Mouse (Mus musculus) spleen, adult 2 months (tissue): Measurements from ENCODE around the gene Pnmt. TPM values are rescaled to one million over a fixed set of nuclear protein-coding genes. Genes with fewer than 3 reads are reported as not detected.
A peak's percentile ranks its signal among the peaks of the same experiment; 100 is the strongest.

Experiments used
- DNase-seq, 2 experiments: peaks; one replicate each; pipeline versions ENCODE4 v3.0.0 to v3.0.0-alpha.2; 2012 to 2021; ENCODE audit warnings: low spot score in 2 of 2, low read depth in 1 of 2
- H3K27ac ChIP-seq: fragments of 200-500 bp; 2 replicates; pipeline ENCODE4 v1.5.1; 2012; ENCODE audit warnings: low read length, inconsistent platforms; ENCODE audit not compliant: insufficient read depth
- H3K27me3 ChIP-seq: fragments of 200-500 bp; 2 replicates; pipeline ENCODE4 v1.6.1; 2012; ENCODE audit warnings: mild to moderate bottlenecking, moderate library complexity, low read length, inconsistent platforms; ENCODE audit not compliant: control insufficient read depth, insufficient read depth
- H3K36me3 ChIP-seq: fragments of 200-500 bp; 2 replicates; pipeline ENCODE4 v1.6.1; 2012; ENCODE audit warnings: mild to moderate bottlenecking, low read length, inconsistent platforms; ENCODE audit not compliant: control insufficient read depth, insufficient read depth
- H3K4me1 ChIP-seq: fragments of 200-500 bp; 2 replicates; pipeline ENCODE4 v1.6.1; 2011; ENCODE audit warnings: inconsistent platforms; ENCODE audit not compliant: control insufficient read depth, insufficient read depth, insufficient read length
- H3K4me3 ChIP-seq: fragments of 200-500 bp; 2 replicates; pipeline ENCODE4 v1.5.1; 2011; ENCODE audit warnings: mild to moderate bottlenecking, inconsistent platforms; ENCODE audit not compliant: insufficient read depth, insufficient read length; ENCODE audit errors: extremely low read depth
- CTCF ChIP-seq: fragments of 200-500 bp; IDR thresholded peaks from 2 replicates; pipeline ENCODE4 v1.5.1; 2011; ENCODE audit warnings: mild to moderate bottlenecking, inconsistent platforms; ENCODE audit not compliant: insufficient read depth, insufficient read length, insufficient replicate concordance; ENCODE audit errors: extremely low read depth
- POLR2A ChIP-seq: fragments of 200-500 bp; IDR thresholded peaks from 2 replicates; pipeline ENCODE4 v1.6.1; 2011; ENCODE audit warnings: low read depth, low read length, inconsistent platforms
- WGBS: fragments of 180-500 bp; shearing (Covaris S2); methylation state at CpG from one replicate; pipeline ENCODE4 v1.1.7; 2018; 5-methylcytosine and 5-hydroxymethylcytosine counted together
- polyA plus RNA-seq: library from polyadenylated mRNA; depleted of rRNA; stranded (reverse); fragments of >200 nt; gene quantifications from 2 replicates; pipeline ENCODE4 v1.2.3, GENCODE M21; 2012

Pnmt gene
- polyA plus RNA-seq, 1 experiment, result not detected

DNA sequence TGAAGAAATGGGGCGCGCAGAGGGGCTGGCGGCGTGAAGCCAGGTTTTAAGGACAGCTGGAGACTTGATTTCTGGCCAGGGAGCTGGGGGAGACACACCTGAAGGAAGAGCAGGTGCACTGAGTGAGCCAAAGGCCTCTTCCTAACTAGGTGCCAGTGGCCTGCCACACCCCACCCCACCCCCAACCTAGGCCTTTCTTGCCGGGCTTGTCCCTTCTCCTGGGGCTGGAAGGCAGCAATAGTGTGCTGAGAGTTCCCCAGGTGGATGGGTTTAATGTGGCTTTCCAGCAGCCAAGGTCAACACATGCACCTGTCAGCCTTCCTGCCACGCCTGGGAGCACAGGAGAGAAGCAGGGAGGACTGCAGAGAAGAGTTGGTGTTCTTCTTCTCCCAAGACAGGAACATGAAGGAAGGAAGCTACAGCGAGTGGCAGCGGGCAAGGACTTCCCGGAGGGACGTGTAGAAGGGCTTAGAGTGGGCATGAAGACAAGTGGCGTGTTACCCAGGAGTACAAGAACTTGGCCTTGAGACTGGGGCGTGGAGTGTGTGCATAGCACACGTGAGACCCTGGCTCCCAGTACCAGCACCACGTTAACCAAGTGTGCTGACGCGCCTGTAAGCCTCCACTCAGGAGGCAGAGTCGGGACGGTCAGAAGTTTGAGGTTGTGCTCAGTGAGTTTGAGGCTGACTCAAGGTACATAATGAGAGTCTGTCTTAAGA is 33.8 kb upstream of the Pnmt start:
- 79% methylated on average over 18 of the region's 18 CpGs for WGBS
- peaks cover 8% of the 10 kb centered on the region for H3K4me1 ChIP-seq

DNA sequence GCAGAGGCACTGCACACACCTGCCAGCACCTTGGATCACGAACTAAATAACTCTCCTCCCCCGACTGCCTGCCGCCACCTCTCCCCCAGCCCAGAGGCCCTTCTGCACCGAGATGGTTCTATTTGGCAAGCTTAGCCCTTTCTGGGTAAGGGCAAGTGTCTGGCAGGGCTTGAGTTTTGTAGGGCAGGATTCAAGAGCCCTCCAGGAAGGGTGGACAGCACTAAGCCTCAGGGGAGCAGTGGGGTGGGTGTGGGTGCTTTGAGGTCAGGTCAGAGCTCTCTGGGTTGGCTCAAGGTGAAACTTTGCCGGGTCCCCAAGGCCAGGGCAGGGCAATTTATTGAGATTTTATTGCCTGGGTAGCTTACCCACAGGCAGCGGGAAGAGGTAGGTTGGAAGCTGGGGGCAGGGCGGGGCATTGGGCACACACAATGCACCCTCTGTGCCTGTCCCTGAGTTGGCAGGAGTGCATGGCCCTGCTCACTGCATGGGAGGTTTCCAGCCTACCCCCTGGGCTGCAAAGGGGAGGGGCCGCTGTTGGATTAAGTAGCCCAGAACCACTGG is 32.5 kb upstream of the Pnmt start:
- H3K4me3 ChIP-seq, result no peak overlapping the region
- no peak overlapping the region for H3K27ac ChIP-seq
- TF ChIP-seq CTCF (no peak), POLR2A (no peak)
- peaks cover 8% of the 10 kb centered on the region for H3K27me3 ChIP-seq
- no peak for DNase-seq
- WGBS, result 68% methylated on average over 8 of the region's 8 CpGs
- peaks cover 5% of the 10 kb centered on the region for H3K4me1 ChIP-seq
- H3K36me3 ChIP-seq, result no peaks in the 10 kb centered on the region

More for the DNA sequence above, 33.8 kb upstream of the Pnmt start:
- H3K27ac ChIP-seq, result no peak overlapping the region
- H3K4me3 ChIP-seq, result no peak overlapping the region
- peaks cover 17% of the 10 kb centered on the region for H3K27me3 ChIP-seq
- DNase-seq, result no peak
- H3K36me3 ChIP-seq, result no peaks in the 10 kb centered on the region
- TF ChIP-seq CTCF (no peak), POLR2A (no peak)

DNA sequence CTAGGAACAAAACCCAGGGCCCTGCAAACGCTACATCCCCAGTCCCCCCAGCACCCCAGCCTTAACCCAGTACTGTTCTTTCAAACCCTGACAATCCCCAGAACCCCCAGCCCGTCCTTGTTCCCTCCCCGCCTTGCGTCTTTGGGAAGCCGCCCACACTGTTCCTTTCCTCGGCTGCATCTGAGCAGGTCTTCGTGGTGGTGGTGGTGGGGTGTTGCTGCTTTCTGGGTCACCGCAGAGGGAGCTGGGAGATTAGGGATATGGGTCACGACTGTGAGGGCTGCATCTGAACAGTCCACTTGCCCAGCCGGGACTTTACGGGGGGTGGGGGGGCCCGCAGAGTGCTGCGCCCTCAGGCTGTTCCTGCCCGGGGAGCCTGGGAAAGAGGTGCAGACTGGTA is 31.8 kb upstream of the Pnmt start:
- WGBS, result 87% methylated on average over 14 of the region's 14 CpGs
- TF ChIP-seq POLR2A, result no peak
- TF ChIP-seq CTCF, result no peak
- DNase-seq, result no peak
- Histone ChIP-seq H3K4me1 (peaks cover 2% of the 10 kb centered on the region; the same call in 1 of the 2 replicates), H3K27ac (no peak overlapping the region), H3K36me3 (no peaks in the 10 kb centered on the region), H3K27me3 (peaks cover under 1% of the 10 kb centered on the region; the same call in 1 of the 2 replicates), H3K4me3 (no peak overlapping the region)

DNA sequence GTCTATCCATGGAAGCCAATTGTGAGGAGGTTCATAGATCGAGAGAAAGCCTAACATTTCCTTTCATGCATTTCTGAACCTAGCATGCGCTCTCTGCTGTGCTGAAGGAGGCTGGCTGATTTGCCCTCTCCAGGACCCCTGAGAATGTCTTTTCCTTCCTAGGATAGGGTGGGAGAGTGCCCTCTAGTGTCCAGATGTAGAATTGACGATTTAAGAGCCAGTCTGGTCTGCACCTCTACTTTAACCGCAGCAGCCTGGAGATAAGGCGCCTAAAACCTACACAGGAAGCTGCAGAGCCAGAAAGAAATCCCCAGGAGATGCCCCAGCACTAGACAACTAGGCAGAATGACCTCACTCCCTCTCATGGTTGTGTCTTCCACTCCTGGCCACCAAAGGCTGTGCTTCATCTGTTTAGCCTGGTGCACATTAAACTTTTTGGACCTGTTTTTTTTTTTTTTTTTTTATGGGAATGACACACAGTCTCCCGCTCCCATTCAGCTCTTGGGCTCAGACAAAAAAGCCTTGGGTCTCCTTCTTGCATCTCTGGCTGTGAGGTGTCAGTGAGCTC is 30.4 kb upstream of the Pnmt start:
- no peak overlapping the region for H3K4me3 ChIP-seq
- peak in 1 of 2 experiments; percentile 42 for DNase-seq
- 8% methylated on average over 6 of the region's 6 CpGs for WGBS
- TF ChIP-seq CTCF, result peak; percentile 27; the same call in 1 of the 2 replicates
- no peak for TF ChIP-seq POLR2A
- H3K27ac ChIP-seq, result no peak overlapping the region
- H3K36me3 ChIP-seq, result no peaks in the 10 kb centered on the region
- H3K27me3 ChIP-seq, result no peaks in the 10 kb centered on the region
- peaks cover 4% of the 10 kb centered on the region; the same call in 1 of the 2 replicates for H3K4me1 ChIP-seq

DNA sequence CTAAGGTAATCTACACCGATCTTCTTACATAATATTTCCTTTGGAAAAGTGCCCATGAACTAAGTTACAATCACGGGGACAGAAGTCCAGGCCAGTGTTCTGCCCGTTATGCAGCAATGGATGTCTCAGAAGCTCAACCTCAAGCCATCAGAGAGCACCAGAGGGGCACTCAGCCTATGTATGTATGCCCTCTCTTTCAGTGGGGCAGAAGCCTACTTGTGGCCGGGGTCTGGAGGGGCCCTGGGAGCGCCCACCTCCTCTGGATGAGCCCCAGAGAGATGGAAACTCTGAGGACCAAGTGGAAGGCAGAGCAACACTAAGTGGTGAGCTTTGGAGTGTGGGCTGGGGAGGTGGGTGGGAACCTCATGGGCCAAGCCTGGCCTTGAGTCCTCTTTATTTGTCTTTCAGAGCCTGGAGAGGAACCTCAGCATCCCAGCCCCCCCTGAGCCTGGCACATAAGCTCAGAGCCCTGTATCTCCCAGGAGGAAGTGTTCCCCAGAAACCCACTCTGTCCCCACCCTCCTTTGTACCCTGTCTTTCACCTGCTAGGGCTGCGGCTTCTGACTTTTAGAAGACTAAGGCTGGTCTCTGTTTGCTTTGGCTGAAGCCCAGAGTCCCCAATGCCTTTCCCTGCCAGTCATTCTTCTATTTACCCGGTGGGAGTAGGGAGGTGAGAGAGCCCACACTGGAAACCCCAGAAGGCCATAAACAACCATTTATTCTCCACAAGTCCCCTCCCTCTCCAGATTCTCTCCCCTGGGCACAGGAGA is 29.4 kb upstream of the Pnmt start:
- H3K27ac ChIP-seq, result no peak overlapping the region
- no peaks in the 10 kb centered on the region for H3K36me3 ChIP-seq
- H3K4me3 ChIP-seq, result no peak overlapping the region
- no peak for DNase-seq
- H3K4me1 ChIP-seq, result peaks cover 6% of the 10 kb centered on the region; the same call in 1 of the 2 replicates
- TF ChIP-seq CTCF, result no peak
- WGBS, result 81% methylated on average over 7 of the region's 7 CpGs
- H3K27me3 ChIP-seq, result no peaks in the 10 kb centered on the region

DNA sequence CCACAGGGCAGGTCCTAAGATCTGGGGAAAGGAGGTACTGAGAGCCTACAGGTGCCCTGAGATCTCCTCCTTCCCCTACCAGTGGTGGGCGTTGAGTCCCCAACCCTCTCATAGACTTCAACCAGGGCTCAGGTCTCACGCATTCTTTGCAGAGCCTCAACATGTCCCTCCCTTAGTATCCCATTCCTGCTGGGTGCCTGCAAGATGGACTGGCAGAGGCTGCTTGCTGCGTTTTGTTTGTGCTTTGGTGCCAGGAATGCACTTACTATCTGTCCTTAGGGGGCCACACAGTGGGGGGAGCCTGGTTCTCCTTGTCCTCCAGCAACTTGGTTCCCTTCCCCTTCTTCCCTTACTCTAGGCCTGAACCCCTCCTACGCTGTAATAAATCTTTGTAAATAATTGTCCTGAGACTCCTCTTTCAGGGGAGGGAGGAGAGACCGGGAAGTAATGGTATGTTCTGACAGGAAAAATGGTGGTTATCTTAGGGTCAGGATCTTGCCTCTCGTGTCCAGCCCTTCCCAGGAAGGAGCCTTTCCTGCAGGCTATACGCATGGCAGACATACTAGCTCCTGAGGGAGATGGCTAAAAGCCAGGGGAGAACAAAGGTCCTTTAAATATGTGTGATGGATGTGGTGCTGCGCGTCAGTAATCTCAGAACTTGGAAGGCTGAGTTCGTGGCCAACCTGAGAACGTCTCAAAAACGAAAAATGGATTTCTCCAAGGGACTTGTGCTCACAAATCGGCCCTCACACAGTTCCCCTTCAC is 28.7 kb upstream of the Pnmt start:
- no peaks in the 10 kb centered on the region for H3K27me3 ChIP-seq
- H3K36me3 ChIP-seq, result no peaks in the 10 kb centered on the region
- WGBS, result 21% methylated on average over 13 of the region's 13 CpGs
- TF ChIP-seq POLR2A (no peak), CTCF (no peak)
- no peak for DNase-seq
- peak overlapping the region; percentile 68 for H3K27ac ChIP-seq
- H3K4me1 ChIP-seq, result peaks cover 9% of the 10 kb centered on the region; the same call in 1 of the 2 replicates
- H3K4me3 ChIP-seq, result peak overlapping the region; percentile 64
